15 mouse cellular contexts compared by ENCODE assay signal in the genomic region with DNA sequence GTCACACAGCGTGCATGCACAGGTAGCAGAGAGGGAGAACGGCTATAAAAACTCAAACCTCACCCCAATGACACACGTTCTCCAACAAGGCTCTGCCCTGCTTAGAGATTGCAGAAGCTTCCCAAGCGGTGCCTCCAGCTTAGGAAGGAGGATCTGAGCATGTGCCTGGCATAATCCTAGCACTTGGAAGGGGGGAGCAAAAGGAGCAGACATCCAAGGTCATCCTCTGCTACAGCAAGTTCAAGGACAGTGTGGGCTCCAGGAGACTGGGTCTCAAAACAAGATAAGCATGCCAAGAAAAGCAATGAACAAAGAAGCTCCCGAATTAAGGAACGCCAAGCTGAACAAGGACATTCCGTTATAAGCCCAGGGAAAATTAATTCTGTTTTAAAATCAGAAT. TPM values are rescaled to one million over a fixed set of nuclear protein-coding genes. Genes with fewer than 3 reads are reported as not detected.
DNase-seq lines count a peak whose midpoint lies in the region.
"Had no signal": no experiment of that assay in that cellular context is flagged by ENCODE, and none has a peak within 500 bp of the region (broad histone marks: within the 10 kb centered on the region; RNA-seq: fewer than 3 reads in every experiment).

No protein-coding gene starts in this region.

- DNase-seq in adrenal gland, adult (ENCODE audit: inconsistent age in 2 of 2, low spot score in 1 of 2): peak; percentile 10 to 22
- DNase-seq in adrenal gland, postnatal 25 days: no peak
- peak; percentile 32 for DNase-seq in ovary, postnatal 36 days (ENCODE audit: low spot score)
- DNase-seq in ovary, postnatal 14 days (ENCODE audit: low spot score): no peak
- DNase-seq in testis, postnatal 14 days (ENCODE audit: low spot score): peak; percentile 70
- DNase-seq: adrenal gland, adult 2 months; adrenal gland, postnatal 10 days; adrenal gland, postnatal 36 days; B cell, adult 2 months; cerebellum, adult 11-12 months; cerebellum, adult 2 months; cerebellum, adult 9-10 months; cerebellum, postnatal 10 days; cerebellum, postnatal 25 days had no signal

RNA-seq across cellular contexts. Expression of a gene that starts 6.5 kb away (rescaled TPM):
- total RNA-seq in adrenal gland, postnatal 25 days (2021): not detected in 2 replicates
- total RNA-seq: adrenal gland, adult 2 months; adrenal gland, postnatal 36 days; CH12.LX had no signal

Comparison
In these comparisons a context has a peak if more than half of its experiments do, and no peak if none do; other contexts are left out.
1. DNase-seq: peak in adrenal gland, adult (2 of 2), ovary, postnatal 36 days (single experiment) and testis, postnatal 14 days (single experiment); none in adrenal gland, postnatal 25 days (single experiment) and ovary, postnatal 14 days (single experiment).